Mouse (Mus musculus) MEL-GATA-1-ER (cell line): ENCODE results near the gene Mrpl45.
"Not testable (repeated sequence)": the region's sequence is repeated elsewhere in the genome, so short reads cannot be mapped to it uniquely, and the experiment has no call there.

ENCODE experiments used
- DNase-seq: peaks from one replicate; pipeline ENCODE4 v3.0.0-alpha.2; 2012; ENCODE audit warnings: low read depth; ENCODE audit errors: extremely low read depth

Mrpl45 gene

GRCm38 (mm10) chr11:97296542-97296941 lies 19.0 kb upstream of the Mrpl45 start:
- DNase-seq = no peak

- no peak for DNase-seq
These were observed 15.6 kb upstream of the Mrpl45 start for GRCm38 (mm10) chr11:97299939-97300338.

- no peak for DNase-seq
These were observed 14.1 kb upstream of the Mrpl45 start for GRCm38 (mm10) chr11:97301406-97301805.

- DNase-seq = no peak
These were observed 13.2 kb upstream of the Mrpl45 start for GRCm38 (mm10) chr11:97302231-97302781.

GRCm38 (mm10) chr11:97304631-97305030 lies 10.9 kb upstream of the Mrpl45 start:
- no peak for DNase-seq

GRCm38 (mm10) chr11:97307294-97308069 lies 8.0 kb upstream of the Mrpl45 start:
- no peak for DNase-seq

- DNase-seq = no peak
These were observed 6.6 kb upstream of the Mrpl45 start for GRCm38 (mm10) chr11:97308806-97309450.

GRCm38 (mm10) chr11:97309451-97309836 lies 6.1 kb upstream of the Mrpl45 start:
- DNase-seq = no peak

GRCm38 (mm10) chr11:97309911-97310571 lies 5.5 kb upstream of the Mrpl45 start:
- DNase-seq = peak; percentile 59

GRCm38 (mm10) chr11:97310895-97311631 lies 4.5 kb upstream of the Mrpl45 start:
- no peak for DNase-seq

GRCm38 (mm10) chr11:97312871-97313270 lies 2.6 kb upstream of the Mrpl45 start:
- DNase-seq = not testable (repeated sequence)

- DNase-seq = no peak
These were observed 1.4 kb upstream of the Mrpl45 start for GRCm38 (mm10) chr11:97314110-97314509.

GRCm38 (mm10) chr11:97314751-97315503 lies 589 bp upstream of the Mrpl45 start:
- no peak for DNase-seq

- DNase-seq = no peak
These were observed 5.7 kb downstream of the Mrpl45 start for GRCm38 (mm10) chr11:97321197-97321596.

- DNase-seq = not testable (repeated sequence)
These were observed 6.5 kb downstream of the Mrpl45 start for GRCm38 (mm10) chr11:97321894-97322600.

GRCm38 (mm10) chr11:97325224-97325623 lies 9.7 kb downstream of the Mrpl45 start:
- no peak for DNase-seq

- peak; percentile 30 for DNase-seq
These were observed 12.6 kb downstream of the Mrpl45 start for GRCm38 (mm10) chr11:97328148-97328547.

GRCm38 (mm10) chr11:97330315-97330714 lies 14.8 kb downstream of the Mrpl45 start:
- no peak for DNase-seq

- no peak for DNase-seq
These were observed 16.0 kb downstream of the Mrpl45 start for GRCm38 (mm10) chr11:97331231-97332190.
